Mouse (Mus musculus) CH12.LX (cell line): Measurements from ENCODE around the gene Gm32742. TPM values are rescaled to one million over a fixed set of nuclear protein-coding genes. Genes with fewer than 3 reads are reported as not detected.
"Not testable (repeated sequence)": the region's sequence is repeated elsewhere in the genome, so short reads cannot be mapped to it uniquely, and the experiment has no call there.

ENCODE experiments used
- DNase-seq: peaks from one replicate; pipeline ENCODE4 v3.0.0-alpha.2; 2013; ENCODE audit errors: extremely low read depth
- H3K27ac ChIP-seq: 2 replicates; pipeline ENCODE4 v1.5.1; 2012; ENCODE audit warnings: low read depth, mild to moderate bottlenecking, control low read depth, moderate library complexity; ENCODE audit not compliant: insufficient read depth
- H3K27me3 ChIP-seq: replicated peaks from 2 replicates; pipeline ENCODE3; 2012; ENCODE audit warnings: inconsistent platforms
- H3K36me3 ChIP-seq, 2 experiments: replicated peaks in 1 of 2; 2 replicates each; pipeline versions ENCODE3 to v1.6.1; 2012; ENCODE audit warnings: inconsistent platforms in 1 of 2, low read length in 1 of 2, mild to moderate bottlenecking in 1 of 2, mixed read lengths in 1 of 2, moderate library complexity in 1 of 2; ENCODE audit not compliant: control insufficient read depth in 1 of 2, insufficient read depth in 1 of 2
- H3K4me1 ChIP-seq, 2 experiments: 2 replicates each; pipeline ENCODE4 v1.6.1; 2012; ENCODE audit warnings: inconsistent platforms in 1 of 2, moderate library complexity in 1 of 2; ENCODE audit not compliant: insufficient read depth in 2 of 2, control insufficient read depth in 1 of 2
- H3K4me2 ChIP-seq: 2 replicates; pipeline ENCODE4 v1.6.1; 2012; ENCODE audit warnings: low read depth, mild to moderate bottlenecking, control low read depth; ENCODE audit not compliant: poor library complexity, insufficient read depth, severe bottlenecking
- H3K4me3 ChIP-seq, 3 experiments: fragments of 150-350 bp in 1 of 3; sonication (generic) in 1 of 3; replicated peaks in 1 of 3; 2 replicates each; pipeline versions ENCODE3 to v1.5.1; 2011 to 2012; ENCODE audit warnings: low read depth in 2 of 3, low read length in 2 of 3, mild to moderate bottlenecking in 2 of 3, moderate library complexity in 2 of 3, control low read depth in 1 of 3, improper control_type of control experiment in 1 of 3, inconsistent platforms in 1 of 3, mixed read lengths in 1 of 3; ENCODE audit not compliant: poor library complexity in 1 of 3
- H3K79me2 ChIP-seq: replicated peaks from 2 replicates; pipeline ENCODE4 v1.6.1; 2012; ENCODE audit warnings: mild to moderate bottlenecking, moderate library complexity; ENCODE audit not compliant: control insufficient read depth, poor library complexity, insufficient read depth, severe bottlenecking; ENCODE audit errors: extremely low read depth
- H3K9ac ChIP-seq: 2 replicates; pipeline ENCODE4 v1.6.1; 2012; ENCODE audit warnings: low read depth, mild to moderate bottlenecking, control low read depth, moderate library complexity; ENCODE audit not compliant: insufficient read depth
- H3K9me3 ChIP-seq: replicated peaks from 2 replicates; pipeline ENCODE3; 2012; ENCODE audit warnings: low read length, inconsistent platforms, mixed read lengths
- BHLHE40 ChIP-seq: IDR thresholded peaks from 2 replicates; pipeline ENCODE4 v1.6.1; 2011; ENCODE audit warnings: mild to moderate bottlenecking, low read depth, low read length, improper control_type of control experiment
- CHD1 ChIP-seq: IDR thresholded peaks from 2 replicates; pipeline ENCODE4 v1.6.1; 2012; ENCODE audit warnings: low read depth, low read length, improper control_type of control experiment, inconsistent platforms
- CHD2 ChIP-seq: IDR thresholded peaks from 2 replicates; pipeline ENCODE4 v1.6.1; 2011; ENCODE audit warnings: low read length, improper control_type of control experiment
- CTCF ChIP-seq, 2 experiments: IDR thresholded peaks in 1 of 2; conservative IDR thresholded peaks in 1 of 2; 2 replicates each; pipeline ENCODE4 v1.5.1; 2011 to 2012; ENCODE audit warnings: low read depth in 2 of 2, low read length in 2 of 2, improper control_type of control experiment in 1 of 2, inconsistent platforms in 1 of 2, mild to moderate bottlenecking in 1 of 2, moderate library complexity in 1 of 2
- E2F4 ChIP-seq: IDR thresholded peaks from 2 replicates; pipeline ENCODE4 v1.6.1; 2011; ENCODE audit warnings: low read depth, low read length, improper control_type of control experiment; ENCODE audit not compliant: insufficient replicate concordance
- ELF1 ChIP-seq: IDR thresholded peaks from 2 replicates; pipeline ENCODE4 v1.6.1; 2014; ENCODE audit warnings: low read depth, mild to moderate bottlenecking, inconsistent platforms, low read length, improper control_type of control experiment
- GABPA ChIP-seq: IDR thresholded peaks from 2 replicates; pipeline ENCODE4 v1.6.1; 2012; ENCODE audit warnings: low read depth, low read length, improper control_type of control experiment, inconsistent platforms; ENCODE audit not compliant: insufficient replicate concordance
- JUN ChIP-seq: IDR thresholded peaks from 2 replicates; pipeline ENCODE4 v1.6.1; 2011; ENCODE audit warnings: low read depth, mild to moderate bottlenecking, low read length, improper control_type of control experiment, moderate library complexity; ENCODE audit not compliant: insufficient read depth
- JUND ChIP-seq: conservative IDR thresholded peaks from 2 replicates; pipeline ENCODE4 v1.6.1; 2011; ENCODE audit warnings: low read depth, low read length, improper control_type of control experiment
- MAX ChIP-seq: IDR thresholded peaks from 2 replicates; pipeline ENCODE4 v1.6.1; 2011; ENCODE audit warnings: low read length, improper control_type of control experiment
- MAZ ChIP-seq: IDR thresholded peaks from 2 replicates; pipeline ENCODE4 v1.6.1; 2012; ENCODE audit warnings: low read depth, mild to moderate bottlenecking, inconsistent platforms, low read length, improper control_type of control experiment, moderate library complexity
- MXI1 ChIP-seq: IDR thresholded peaks from 2 replicates; pipeline ENCODE4 v1.6.1; 2011; ENCODE audit warnings: mild to moderate bottlenecking, low read depth, low read length, improper control_type of control experiment
- MYC ChIP-seq: IDR thresholded peaks from 2 replicates; pipeline ENCODE4 v1.6.1; 2011; ENCODE audit warnings: low read depth, mild to moderate bottlenecking, improper control_type of control experiment, low read length
- RCOR1 ChIP-seq: conservative IDR thresholded peaks from 2 replicates; pipeline ENCODE4 v1.6.1; 2012; ENCODE audit warnings: low read depth, mild to moderate bottlenecking, inconsistent platforms, low read length, improper control_type of control experiment
- TCF12 ChIP-seq: IDR thresholded peaks from 2 replicates; pipeline ENCODE4 v1.6.1; 2014; ENCODE audit warnings: low read depth, mild to moderate bottlenecking, inconsistent platforms, low read length, improper control_type of control experiment
- UBTF ChIP-seq: IDR thresholded peaks from 2 replicates; pipeline ENCODE4 v1.6.1; 2012; ENCODE audit warnings: low read depth, mild to moderate bottlenecking, inconsistent platforms, low read length, improper control_type of control experiment, moderate library complexity
- USF2 ChIP-seq: conservative IDR thresholded peaks from 2 replicates; pipeline ENCODE4 v1.6.1; 2011; ENCODE audit warnings: low read depth, low read length, improper control_type of control experiment
- ZC3H11A ChIP-seq: IDR thresholded peaks from 2 replicates; pipeline ENCODE4 v1.6.1; 2012; ENCODE audit warnings: low read depth, mild to moderate bottlenecking, inconsistent platforms, low read length, improper control_type of control experiment
- ZNF384 ChIP-seq: IDR thresholded peaks from 2 replicates; pipeline ENCODE4 v1.6.1; 2012; ENCODE audit warnings: low read depth, low read length, improper control_type of control experiment, inconsistent platforms
- dilution Hi-C: fragments of 300-500 bp; cut with MboI; formaldehyde crosslinking; loops from 2 replicates; pipeline ENCODE4 v1.14.3; 2020; ENCODE audit warnings: low sequenced_read_pairs; ENCODE audit not compliant: extremely low pct_unique_long_range_greater_than_20kb, extremely low pct_ligation_motif_present
- in situ Hi-C: fragments of 300-500 bp; cut with MboI; formaldehyde crosslinking; loops from 3 replicates; pipeline ENCODE4 v1.14.3; 2019; ENCODE audit warnings: low sequenced_read_pairs, low pct_ligation_motif_present, low pct_unique_long_range_greater_than_20kb, mixed read lengths
- polyA plus RNA-seq: library from polyadenylated mRNA; unstranded; fragments of >175 nt; gene quantifications from 2 replicates; pipeline ENCODE4 v1.2.1, GENCODE M21; 2012; ENCODE audit warnings: low read depth; ENCODE audit not compliant: insufficient read length
- total RNA-seq, 2 experiments: library from RNA; depleted of rRNA; stranded (reverse); fragments of 300-350 nt in 1 of 2; fragments of >200 nt in 1 of 2; gene quantifications; 2 replicates each; pipeline ENCODE4 v1.2.3; 2012 to 2014

Gene Gm32742
- total and polyA plus RNA-seq, 3 experiments, result 0.23 to 0.77 (median 0.42) TPM

DNA sequence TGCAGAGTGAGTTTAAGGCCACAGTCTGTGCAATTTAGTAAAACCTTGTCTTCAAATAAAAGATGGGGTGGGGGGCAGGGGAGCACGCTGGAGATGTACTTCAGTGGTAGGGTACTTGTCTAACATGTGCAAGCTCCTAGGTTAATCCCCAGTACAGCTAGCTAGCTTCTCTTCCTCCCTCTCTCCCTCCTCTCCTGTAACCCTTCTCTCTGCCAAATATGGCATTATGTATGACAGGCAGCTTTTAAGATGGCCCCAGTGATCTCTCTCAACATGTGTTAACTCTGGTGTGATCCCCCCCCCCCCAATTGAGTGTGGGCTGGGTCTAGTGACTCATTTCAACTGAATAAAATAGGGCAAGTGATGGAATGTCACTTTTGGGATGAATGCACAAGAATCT lies 21.9 kb downstream of the Gm32742 start:
- dilution Hi-C loops (no loop called here), in situ Hi-C loops (loop anchor here (25.0 kb wide), 1 partner anchor 306 kb away; the partner anchor contains the start of gene Ppp2r1b)
- Histone ChIP-seq H3K36me3 (no peaks in the 10 kb centered on the region), H3K4me1 (no peaks in the 10 kb centered on the region), H3K4me2 (no peak overlapping the region), H3K9me3 (peaks cover 6% of the 10 kb centered on the region), H3K27me3 (no peaks in the 10 kb centered on the region), H3K4me3 (no peak overlapping the region), H3K79me2 (no peaks in the 10 kb centered on the region), H3K27ac (no peak overlapping the region), H3K9ac (no peak overlapping the region)
- TF ChIP-seq USF2 (no peak), MAZ (no peak), BHLHE40 (no peak), RCOR1 (no peak), E2F4 (no peak), ZNF384 (no peak), MAX (no peak), CTCF (conservative IDR thresholded peaks at IDR 0.05 in 1 of 2, IDR thresholded peaks at IDR 0.05 in 1 of 2; ENCODE audit: low read depth in 2 of 2, low read length in 2 of 2) (no peak), ZC3H11A (no peak)
- DNase-seq, result no peak

DNA sequence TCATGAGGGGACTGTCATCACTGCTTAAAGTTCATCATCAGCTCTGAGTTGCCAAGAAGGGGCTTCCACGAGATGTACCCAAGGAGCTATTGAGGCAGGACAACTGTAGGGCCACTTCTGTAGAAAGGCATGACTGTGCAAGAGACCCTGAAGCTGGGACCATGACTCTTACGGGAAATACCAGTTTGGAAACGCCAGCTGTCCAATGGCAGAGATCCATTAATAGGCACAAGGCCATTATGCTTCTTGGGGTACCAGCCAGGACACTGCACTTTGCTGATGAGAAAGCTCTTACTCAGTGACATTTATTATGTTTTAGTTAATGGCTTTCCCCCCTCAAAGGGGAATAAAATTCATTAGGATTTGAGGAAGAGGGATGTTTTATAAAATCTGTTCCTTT lies 24.6 kb downstream of the Gm32742 start:
- in situ Hi-C loops (loop anchor here (25.0 kb wide), 1 partner anchor 303 kb away; the partner anchor contains the start of gene Ppp2r1b), dilution Hi-C loops (no loop called here)
- H3K79me2 ChIP-seq, result no peaks in the 10 kb centered on the region
- no peak overlapping the region for H3K4me3 ChIP-seq
- no peak for DNase-seq
- no peaks in the 10 kb centered on the region for H3K27me3 ChIP-seq
- no peak overlapping the region for H3K9ac ChIP-seq
- TF ChIP-seq GABPA (no peak), USF2 (no peak), UBTF (no peak), MYC (no peak), TCF12 (no peak), CHD2 (no peak), E2F4 (no peak), CHD1 (no peak), MAZ (no peak), RCOR1 (no peak), JUND (no peak), ELF1 (no peak), JUN (no peak), MXI1 (no peak), BHLHE40 (no peak)
- H3K27ac ChIP-seq, result no peak overlapping the region
- no peaks in the 10 kb centered on the region for H3K4me1 ChIP-seq
- H3K4me2 ChIP-seq, result no peak overlapping the region
- no peaks in the 10 kb centered on the region for H3K36me3 ChIP-seq
- H3K9me3 ChIP-seq, result peaks cover 2% of the 10 kb centered on the region

DNA sequence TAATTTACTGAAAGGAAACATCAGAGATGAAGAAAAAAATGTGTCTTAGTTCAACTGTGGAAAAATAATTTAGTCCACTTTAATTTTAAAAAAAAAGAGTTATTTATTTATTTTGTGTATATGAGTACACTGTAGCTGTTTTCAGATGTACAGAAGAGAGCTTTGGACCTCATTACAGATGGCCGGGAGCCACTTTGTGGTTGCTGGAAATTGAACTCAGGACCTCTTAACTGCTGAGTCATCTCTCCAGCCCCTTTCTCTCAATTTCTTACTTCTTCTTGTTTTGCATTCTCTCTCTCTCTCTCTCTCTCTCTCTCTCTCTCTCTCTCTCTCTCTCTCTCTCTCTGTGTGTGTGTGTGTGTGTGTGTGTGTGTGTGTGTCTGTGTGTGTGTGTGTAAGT lies 25.9 kb downstream of the Gm32742 start:
- dilution Hi-C loops, H3K79me2 ChIP-seq, H3K4me2 ChIP-seq, H3K9me3 ChIP-seq, DNase-seq, H3K36me3 ChIP-seq, H3K9ac ChIP-seq, H3K27ac ChIP-seq, H3K4me1 ChIP-seq, H3K4me3 ChIP-seq, H3K27me3 ChIP-seq: not testable (repeated sequence)
- in situ Hi-C loops, result loop anchor here (25.0 kb wide), 1 partner anchor 302 kb away; the partner anchor contains the start of gene Ppp2r1b
